Mouse (Mus musculus): Measurements from ENCODE around the gene Saa1. TPM values are rescaled to one million over a fixed set of nuclear protein-coding genes. Genes with fewer than 3 reads are reported as not detected.

The Saa1 gene
- polyA plus RNA-seq, 1 experiment, result 4.3 TPM

GRCm38 (mm10) chr7:46723354-46723753 is 19.4 kb downstream of the Saa1 start:
- Histone ChIP-seq H3K4me3 (ENCODE audit: control insufficient read depth, insufficient read depth, low read length) (no peak overlapping the region), H3K27ac (ENCODE audit: control insufficient read depth, insufficient read depth, low read length) (no peak overlapping the region), H3K36me3 (ENCODE audit: control insufficient read depth, insufficient read depth, low read length) (no peaks in the 10 kb centered on the region), H3K27me3 (ENCODE audit: control insufficient read depth, insufficient read depth, low read length) (no peaks in the 10 kb centered on the region), H3K4me1 (replicated peaks; ENCODE audit: control insufficient read depth, insufficient read depth, low read length) (no peaks in the 10 kb centered on the region)
- WGBS, result 97% methylated on average over 6 of the region's 6 CpGs
- DNase-seq, result no peak
- TF ChIP-seq POLR2A (IDR thresholded peaks at IDR 0.05; ENCODE audit: control insufficient read depth, extremely low read depth, insufficient read depth, low read length, poor library complexity), result no peak
- no peak for TF ChIP-seq CTCF (IDR thresholded peaks at IDR 0.05; ENCODE audit: borderline replicate concordance, control insufficient read depth, extremely low read depth, insufficient read depth, low read length, poor library complexity)

GRCm38 (mm10) chr7:46720460-46720859 is 22.3 kb downstream of the Saa1 start:
- Histone ChIP-seq H3K36me3 (ENCODE audit: control insufficient read depth, insufficient read depth, low read length) (no peaks in the 10 kb centered on the region), H3K4me3 (ENCODE audit: control insufficient read depth, insufficient read depth, low read length) (no peak overlapping the region), H3K27ac (ENCODE audit: control insufficient read depth, insufficient read depth, low read length) (no peak overlapping the region), H3K4me1 (replicated peaks; ENCODE audit: control insufficient read depth, insufficient read depth, low read length) (no peaks in the 10 kb centered on the region), H3K27me3 (ENCODE audit: control insufficient read depth, insufficient read depth, low read length) (no peaks in the 10 kb centered on the region; the same call in 1 of the 2 replicates)
- WGBS, result 70% methylated on average over 9 of the region's 9 CpGs
- no peak for TF ChIP-seq POLR2A (IDR thresholded peaks at IDR 0.05; ENCODE audit: control insufficient read depth, extremely low read depth, insufficient read depth, low read length, poor library complexity)
- no peak for TF ChIP-seq CTCF (IDR thresholded peaks at IDR 0.05; ENCODE audit: borderline replicate concordance, control insufficient read depth, extremely low read depth, insufficient read depth, low read length, poor library complexity)
- DNase-seq, result no peak

- Histone ChIP-seq H3K4me1 (replicated peaks; ENCODE audit: control insufficient read depth, insufficient read depth, low read length) (no peaks in the 10 kb centered on the region), H3K27ac (ENCODE audit: control insufficient read depth, insufficient read depth, low read length) (no peak overlapping the region), H3K4me3 (ENCODE audit: control insufficient read depth, insufficient read depth, low read length) (no peak overlapping the region), H3K27me3 (ENCODE audit: control insufficient read depth, insufficient read depth, low read length) (no peaks in the 10 kb centered on the region; the same call in 1 of the 2 replicates), H3K36me3 (ENCODE audit: control insufficient read depth, insufficient read depth, low read length) (no peaks in the 10 kb centered on the region)
- no peak for DNase-seq
- WGBS, result 89% methylated on average over 7 of the region's 7 CpGs
- TF ChIP-seq POLR2A (IDR thresholded peaks at IDR 0.05; ENCODE audit: control insufficient read depth, extremely low read depth, insufficient read depth, low read length, poor library complexity) (no peak), CTCF (IDR thresholded peaks at IDR 0.05; ENCODE audit: borderline replicate concordance, control insufficient read depth, extremely low read depth, insufficient read depth, low read length, poor library complexity) (no peak)
Measured at GRCm38 (mm10) chr7:46719526-46719925, 23.3 kb downstream of the Saa1 start.

GRCm38 (mm10) chr7:46718591-46719270 is 24.0 kb downstream of the Saa1 start:
- TF ChIP-seq CTCF (IDR thresholded peaks at IDR 0.05; ENCODE audit: borderline replicate concordance, control insufficient read depth, extremely low read depth, insufficient read depth, low read length, poor library complexity) (no peak), POLR2A (IDR thresholded peaks at IDR 0.05; ENCODE audit: control insufficient read depth, extremely low read depth, insufficient read depth, low read length, poor library complexity) (no peak)
- 86% methylated on average over 7 of the region's 7 CpGs for WGBS
- Histone ChIP-seq H3K36me3 (ENCODE audit: control insufficient read depth, insufficient read depth, low read length) (no peaks in the 10 kb centered on the region), H3K27ac (ENCODE audit: control insufficient read depth, insufficient read depth, low read length) (no peak overlapping the region), H3K27me3 (ENCODE audit: control insufficient read depth, insufficient read depth, low read length) (no peaks in the 10 kb centered on the region; the same call in 1 of the 2 replicates), H3K4me3 (ENCODE audit: control insufficient read depth, insufficient read depth, low read length) (no peak overlapping the region), H3K4me1 (replicated peaks; ENCODE audit: control insufficient read depth, insufficient read depth, low read length) (no peaks in the 10 kb centered on the region)
- no peak for DNase-seq

GRCm38 (mm10) chr7:46716897-46717296 is 25.9 kb downstream of the Saa1 start:
- TF ChIP-seq CTCF (IDR thresholded peaks at IDR 0.05; ENCODE audit: borderline replicate concordance, control insufficient read depth, extremely low read depth, insufficient read depth, low read length, poor library complexity), result no peak
- TF ChIP-seq POLR2A (IDR thresholded peaks at IDR 0.05; ENCODE audit: control insufficient read depth, extremely low read depth, insufficient read depth, low read length, poor library complexity), result no peak
- no peak for DNase-seq
- 22% methylated on average over 5 of the region's 5 CpGs for WGBS
- Histone ChIP-seq H3K4me3 (ENCODE audit: control insufficient read depth, insufficient read depth, low read length) (no peak overlapping the region), H3K27ac (ENCODE audit: control insufficient read depth, insufficient read depth, low read length) (no peak overlapping the region), H3K36me3 (ENCODE audit: control insufficient read depth, insufficient read depth, low read length) (no peaks in the 10 kb centered on the region), H3K27me3 (ENCODE audit: control insufficient read depth, insufficient read depth, low read length) (no peaks in the 10 kb centered on the region; the same call in 1 of the 2 replicates), H3K4me1 (replicated peaks; ENCODE audit: control insufficient read depth, insufficient read depth, low read length) (peaks cover 6% of the 10 kb centered on the region)

GRCm38 (mm10) chr7:46715600-46715999 is 27.2 kb downstream of the Saa1 start, which contains the start of gene Saa3:
TSS of gene Saa3 (minus strand) at chr7:46715700.
- Histone ChIP-seq H3K36me3 (ENCODE audit: control insufficient read depth, insufficient read depth, low read length) (no peaks in the 10 kb centered on the region), H3K4me1 (replicated peaks; ENCODE audit: control insufficient read depth, insufficient read depth, low read length) (peaks cover 6% of the 10 kb centered on the region), H3K4me3 (ENCODE audit: control insufficient read depth, insufficient read depth, low read length) (no peak within 1 kb of the TSS), H3K27me3 (ENCODE audit: control insufficient read depth, insufficient read depth, low read length) (no peaks in the 10 kb centered on the region; the same call in 1 of the 2 replicates), H3K27ac (ENCODE audit: control insufficient read depth, insufficient read depth, low read length) (no peak within 1 kb of the TSS)
- WGBS, result 94% methylated on average over 5 of the region's 5 CpGs
- no peak for TF ChIP-seq CTCF (IDR thresholded peaks at IDR 0.05; ENCODE audit: borderline replicate concordance, control insufficient read depth, extremely low read depth, insufficient read depth, low read length, poor library complexity)
- TF ChIP-seq POLR2A (IDR thresholded peaks at IDR 0.05; ENCODE audit: control insufficient read depth, extremely low read depth, insufficient read depth, low read length, poor library complexity), result no peak
- DNase-seq, result no peak
